Mouse (Mus musculus) bone marrow, adult 2 months (tissue): ENCODE measurements around the gene Col4a2. TPM values are rescaled to one million over a fixed set of nuclear protein-coding genes. Genes with fewer than 3 reads are reported as not detected.

Experiments used
- H3K27ac ChIP-seq: fragments of 200-500 bp; 2 replicates; pipeline ENCODE4 v1.5.1; 2012; ENCODE audit warnings: low read depth, mild to moderate bottlenecking, control low read depth, inconsistent platforms, low read length; ENCODE audit not compliant: control insufficient read depth, poor library complexity, insufficient read depth
- H3K4me1 ChIP-seq: fragments of 200-500 bp; 2 replicates; pipeline ENCODE4 v1.6.1; 2011; ENCODE audit warnings: low read length; ENCODE audit not compliant: control insufficient read depth, insufficient read depth
- H3K4me3 ChIP-seq: fragments of 200-500 bp; replicated peaks from 2 replicates; pipeline ENCODE3; 2011; ENCODE audit warnings: mild to moderate bottlenecking, low read depth, low read length, control low read depth; ENCODE audit not compliant: control insufficient read depth
- CTCF ChIP-seq: fragments of 200-500 bp; IDR thresholded peaks from 2 replicates; pipeline ENCODE4 v1.5.1; 2011; ENCODE audit warnings: low read length, control low read depth; ENCODE audit not compliant: control insufficient read depth, insufficient read depth
- POLR2A ChIP-seq: fragments of 200-500 bp; IDR thresholded peaks from 2 replicates; pipeline ENCODE4 v1.6.1; 2011; ENCODE audit warnings: low read depth, mild to moderate bottlenecking, control low read depth, low read length, borderline replicate concordance; ENCODE audit not compliant: control insufficient read depth
- WGBS: fragments of 180-500 bp; shearing (Covaris S2); methylation state at CpG from one replicate; pipeline ENCODE4 v1.1.7; 2018; 5-methylcytosine and 5-hydroxymethylcytosine counted together
- polyA plus RNA-seq: library from polyadenylated mRNA; stranded (reverse); fragments of >200 nt; gene quantifications from 2 replicates; pipeline ENCODE4 v1.2.4, GENCODE M21; 2011; ENCODE audit warnings: low replicate concordance; ENCODE audit not compliant: missing spikeins, insufficient read depth, insufficient read length

Gene Col4a2
- polyA plus RNA-seq: 3.9 and 4.4 TPM in 2 replicates

DNA sequence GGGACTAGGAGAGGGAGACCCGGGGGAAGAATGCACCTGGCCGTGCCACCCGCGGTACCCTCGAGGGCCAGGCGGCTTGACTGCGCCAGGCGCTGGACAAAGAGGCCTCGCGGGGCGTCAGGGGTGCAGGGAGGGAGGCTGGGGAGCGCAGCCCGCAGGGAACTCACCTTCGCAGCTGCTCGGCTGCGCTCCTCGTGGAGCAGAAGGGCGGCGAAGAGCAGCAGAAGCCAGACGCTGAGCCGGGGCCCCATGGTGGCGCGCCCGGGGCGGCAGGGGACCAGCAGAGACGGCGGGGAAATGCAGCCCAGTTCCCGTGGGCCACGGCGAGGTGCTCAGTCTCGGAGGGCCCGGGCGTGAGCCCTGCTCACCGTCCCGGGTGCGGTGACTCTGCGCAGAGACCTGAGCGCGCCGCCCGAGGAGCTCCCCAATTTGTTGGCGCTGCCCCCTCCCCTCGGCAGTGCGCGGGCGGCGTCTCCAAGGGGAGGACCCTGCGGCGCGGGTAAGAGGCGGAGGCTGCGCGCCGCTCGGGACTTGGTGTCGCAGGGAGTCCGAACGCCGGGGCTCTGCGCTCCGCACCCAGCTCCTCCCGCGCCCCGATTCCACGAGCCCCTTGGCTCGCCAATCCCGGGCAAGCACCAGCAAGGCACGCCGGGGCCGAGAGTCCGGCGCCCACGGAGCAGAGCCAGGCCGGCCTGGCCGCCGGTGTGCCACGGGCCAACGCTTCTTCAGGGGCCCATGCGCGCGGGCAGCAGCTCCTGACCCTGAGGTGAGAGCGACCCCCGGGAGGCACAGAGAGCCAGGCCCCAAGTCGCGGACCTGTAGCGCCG lies at the start of gene Col4a2, which contains the start of gene Col4a1:
Gene Col4a2 (plus strand): TSS at position 457 of the 827 bp plus-strand sequence.
Gene Col4a1 (minus strand): TSS at position 478 of the 827 bp plus-strand sequence.
- Histone ChIP-seq H3K27ac (peak within 1 kb of the TSS; percentile 17; the same call in 1 of the 2 replicates), H3K4me1 (no peaks in the 10 kb centered on the region), H3K4me3 (peak within 1 kb of the TSS; percentile 19)
- WGBS: under 1% methylated on average over 86 of the region's 87 CpGs
- TF ChIP-seq POLR2A: no peak
- TF ChIP-seq CTCF: no peak

DNA sequence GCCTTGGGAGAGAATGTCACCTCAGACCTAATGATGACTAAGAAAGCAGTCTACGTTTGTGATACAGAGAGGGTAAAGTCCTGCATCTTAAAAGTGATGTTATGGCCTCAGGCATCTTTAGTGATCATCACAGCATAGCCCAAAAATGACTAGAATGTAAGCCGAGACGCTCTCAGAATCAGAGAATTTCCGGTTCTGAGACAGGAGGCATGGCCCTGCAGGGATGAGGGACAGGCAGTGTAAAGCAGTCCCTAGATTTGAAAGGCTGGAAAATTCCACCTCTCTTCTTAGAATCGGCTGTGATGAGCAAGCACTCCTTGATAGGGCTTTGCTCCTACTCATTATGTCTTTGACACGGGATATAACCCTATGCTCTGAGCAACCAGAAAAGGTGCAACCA lies 48.8 kb upstream of the Col4a2 start:
- WGBS: 83% methylated on average over 6 of the region's 6 CpGs
- Histone ChIP-seq H3K4me3 (no peak overlapping the region), H3K4me1 (no peaks in the 10 kb centered on the region; the same call in none of the 2 replicates), H3K27ac (no peak overlapping the region)
- no peak for TF ChIP-seq POLR2A
- no peak for TF ChIP-seq CTCF

DNA sequence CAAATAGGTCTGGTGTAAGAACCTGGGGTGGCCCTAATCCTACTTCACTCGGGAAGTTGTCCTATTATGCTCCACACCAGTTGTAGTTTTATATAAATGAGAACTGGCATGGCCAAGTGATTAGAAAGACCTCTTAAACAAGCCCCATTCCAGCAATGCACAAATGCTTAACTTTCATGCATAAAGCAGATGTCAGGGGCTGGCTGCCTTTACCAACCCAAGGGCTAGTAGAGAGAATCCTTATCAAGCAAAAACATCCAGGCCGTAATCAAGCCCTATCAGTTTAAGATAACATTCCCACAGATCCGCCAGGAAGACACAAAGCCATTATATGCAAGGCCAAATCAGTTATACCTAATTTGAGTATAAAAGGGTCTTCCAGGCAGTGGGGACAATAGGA lies 46.6 kb upstream of the Col4a2 start:
- no peaks in the 10 kb centered on the region; the same call in 1 of the 2 replicates for H3K4me1 ChIP-seq
- WGBS: 75% methylated on average over 3 of the region's 3 CpGs
- TF ChIP-seq POLR2A: no peak
- no peak for TF ChIP-seq CTCF
- H3K4me3 ChIP-seq: no peak overlapping the region
- H3K27ac ChIP-seq: no peak overlapping the region

DNA sequence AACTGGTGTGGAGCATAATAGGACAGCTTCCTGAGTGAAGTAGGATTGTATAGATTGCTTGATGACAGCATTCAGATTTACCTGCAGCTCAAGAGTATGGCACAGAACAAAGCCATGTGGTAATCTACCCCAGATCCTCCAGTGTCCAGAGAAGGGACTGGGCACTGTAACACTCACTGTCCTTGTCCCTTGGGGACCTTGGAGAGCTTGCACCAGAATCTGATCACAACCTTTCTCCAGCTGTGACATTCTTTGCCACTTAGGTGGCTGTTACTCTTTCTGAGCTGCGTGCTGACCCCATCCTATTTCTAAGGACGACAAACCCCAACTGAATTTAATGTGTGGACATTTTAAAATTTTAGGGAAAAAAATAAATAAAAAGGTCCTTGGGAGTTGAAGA lies 46.1 kb upstream of the Col4a2 start:
- no peaks in the 10 kb centered on the region; the same call in none of the 2 replicates for H3K4me1 ChIP-seq
- 87% methylated on average over 2 of the region's 2 CpGs for WGBS
- TF ChIP-seq POLR2A (no peak), CTCF (no peak)
- H3K4me3 ChIP-seq: no peak overlapping the region
- H3K27ac ChIP-seq: no peak overlapping the region

DNA sequence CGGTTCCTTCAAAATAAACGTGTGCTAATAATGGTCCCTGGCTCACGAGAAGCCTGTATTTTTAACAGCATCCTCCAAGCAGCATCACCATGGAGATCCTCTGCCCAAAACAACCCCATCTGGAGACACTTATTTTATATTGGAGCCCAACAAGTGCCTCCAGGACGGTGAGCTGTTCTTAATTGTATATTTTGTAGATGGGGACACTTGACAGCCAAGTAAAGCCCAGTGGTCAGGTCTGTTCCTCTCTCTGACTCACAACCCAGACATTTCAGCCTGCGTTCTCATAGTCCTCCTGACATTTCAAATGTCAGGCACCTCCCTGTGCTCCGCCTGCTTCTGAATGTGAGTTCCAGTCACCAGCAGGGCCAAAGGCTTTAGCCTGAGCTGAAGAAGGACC lies 43.9 kb upstream of the Col4a2 start:
- no peaks in the 10 kb centered on the region; the same call in none of the 2 replicates for H3K4me1 ChIP-seq
- no peak for TF ChIP-seq POLR2A
- no peak for TF ChIP-seq CTCF
- WGBS: 83% methylated on average over 6 of the region's 6 CpGs
- no peak overlapping the region for H3K4me3 ChIP-seq
- H3K27ac ChIP-seq: no peak overlapping the region

DNA sequence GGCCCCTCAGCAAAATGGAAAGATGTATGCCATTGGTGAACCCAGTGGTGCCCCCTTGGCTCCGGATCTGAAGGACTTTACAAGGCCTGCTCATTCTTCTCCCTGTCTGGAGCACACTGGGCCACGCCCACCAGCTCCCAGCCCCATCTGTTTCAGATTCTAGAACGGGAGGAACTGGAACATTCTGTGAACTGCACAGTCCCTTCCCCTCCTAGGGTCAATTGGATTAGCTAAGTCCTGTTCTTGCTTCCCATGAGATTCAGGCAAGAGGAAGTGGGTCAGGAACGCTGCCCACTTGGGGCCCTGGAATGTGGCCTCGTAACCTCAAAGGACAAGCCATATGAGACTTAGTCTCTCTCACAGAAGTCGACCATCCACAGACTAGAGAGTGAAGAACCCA lies 41.8 kb upstream of the Col4a2 start:
- no peak overlapping the region for H3K4me3 ChIP-seq
- peaks cover 2% of the 10 kb centered on the region for H3K4me1 ChIP-seq
- 43% methylated on average over 6 of the region's 6 CpGs for WGBS
- TF ChIP-seq POLR2A: no peak
- TF ChIP-seq CTCF: no peak
- no peak overlapping the region for H3K27ac ChIP-seq

DNA sequence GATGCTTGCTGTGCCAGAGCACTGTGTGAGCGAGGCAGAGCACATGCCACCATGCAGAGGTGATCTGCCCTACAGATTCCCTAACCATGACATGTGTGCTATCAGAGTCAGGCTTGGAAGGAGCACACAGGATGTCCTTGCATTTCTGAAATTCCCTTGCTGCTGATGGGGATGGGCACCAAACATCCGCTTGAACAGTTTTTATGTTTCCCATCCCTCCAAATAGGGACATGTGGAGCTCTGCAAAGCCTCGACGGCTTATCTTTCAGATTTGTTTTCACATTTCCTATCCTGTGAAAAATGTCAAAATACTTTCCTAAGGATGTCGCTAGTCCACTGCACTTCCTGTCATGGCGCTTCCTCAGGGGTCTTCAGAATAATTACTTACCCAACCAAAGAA lies 40.4 kb upstream of the Col4a2 start:
- TF ChIP-seq POLR2A (no peak), CTCF (no peak)
- Histone ChIP-seq H3K4me1 (peaks cover 2% of the 10 kb centered on the region), H3K4me3 (no peak overlapping the region), H3K27ac (no peak overlapping the region)
- 52% methylated on average over 6 of the region's 6 CpGs for WGBS

DNA sequence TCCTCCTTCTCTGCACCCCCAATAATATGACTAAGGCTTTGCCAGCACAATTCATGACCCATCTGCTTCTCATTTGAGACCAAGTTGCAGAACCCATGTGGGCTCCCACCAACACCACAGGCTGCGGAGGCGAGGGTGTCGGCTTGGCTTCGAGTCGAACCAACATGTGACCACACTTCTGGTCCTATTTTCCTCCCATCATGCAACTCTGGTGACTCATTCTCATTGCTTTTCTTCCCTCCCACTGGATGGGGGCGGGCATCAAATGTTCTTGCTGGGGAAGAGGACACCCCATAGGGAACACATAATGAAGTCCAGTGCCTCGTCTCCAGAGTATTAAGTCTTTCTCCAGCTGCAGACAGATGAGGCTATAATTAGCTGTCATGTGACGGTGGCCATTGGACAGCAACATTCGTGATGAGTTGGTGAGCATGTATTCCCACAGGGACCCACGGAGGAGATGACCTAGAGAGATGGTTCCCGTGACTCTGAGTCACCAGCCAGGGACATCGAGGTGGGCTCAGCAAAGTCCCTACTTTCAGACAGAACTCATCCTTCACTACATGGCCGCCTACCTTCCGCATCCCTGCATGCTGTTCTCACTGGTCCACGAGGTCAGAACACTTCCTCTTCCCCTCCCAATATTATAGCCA lies 39.0 kb upstream of the Col4a2 start:
- 78% methylated on average over 15 of the region's 15 CpGs for WGBS

More for the DNA sequence above, 39.0 kb upstream of the Col4a2 start:
- no peak for TF ChIP-seq CTCF
- no peak for TF ChIP-seq POLR2A
- no peak overlapping the region for H3K4me3 ChIP-seq
- no peak overlapping the region for H3K27ac ChIP-seq
- H3K4me1 ChIP-seq: peaks cover 2% of the 10 kb centered on the region
